ENCODE assay signal across 15 mouse cellular contexts in the genomic region with DNA sequence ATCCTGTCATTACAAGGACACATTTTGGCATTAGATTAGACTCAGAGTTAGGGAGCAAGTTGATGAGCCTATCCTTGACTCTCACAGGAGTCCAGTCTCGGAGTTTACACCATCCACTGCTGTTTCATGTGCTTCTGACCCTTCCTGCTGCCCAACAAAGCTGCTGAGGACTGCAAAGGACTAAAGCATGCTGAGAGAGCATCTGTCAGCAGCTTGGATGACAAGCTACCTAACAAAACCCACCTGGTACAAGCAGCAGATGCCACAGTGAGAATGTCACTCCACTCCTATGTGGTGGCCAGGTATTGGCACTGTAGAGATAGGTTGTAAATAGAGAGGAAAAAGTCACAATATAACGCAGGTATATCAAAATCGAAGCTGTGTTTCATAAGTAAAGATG. TPM values are rescaled to one million over a fixed set of nuclear protein-coding genes. Genes with fewer than 3 reads are reported as not detected.
"Had no signal": no experiment of that assay in that cellular context is flagged by ENCODE, and none has a peak within 500 bp of the region (broad histone marks: within the 10 kb centered on the region; RNA-seq: fewer than 3 reads in every experiment).

No protein-coding gene starts in this region.

- H3K4me2 ChIP-seq: limb, embryonic 13.5 days; midbrain, embryonic 12.5 days; neural tube, embryonic 12.5 days had no signal

- H3K27me3 ChIP-seq: limb, embryonic 13.5 days; midbrain, embryonic 12.5 days; neural tube, embryonic 12.5 days had no signal

- DNase-seq: kidney, postnatal 25 days; layer of hippocampus, adult 9-11 months; layer of hippocampus, postnatal 36 days; lung, adult 18-20 months; right cerebral cortex, postnatal 4 days; spleen, adult 18-20 months; thymus, adult 2 months; thymus, postnatal 25 days had no signal

- H3K9ac ChIP-seq: limb, embryonic 13.5 days; liver, embryonic 14.5 days; midbrain, embryonic 12.5 days; neural tube, embryonic 12.5 days had no signal

- H3K4me3 ChIP-seq: limb, embryonic 13.5 days; midbrain, embryonic 12.5 days; neural tube, embryonic 12.5 days had no signal

- H3K4me1 ChIP-seq: limb, embryonic 13.5 days; midbrain, embryonic 12.5 days; neural tube, embryonic 12.5 days had no signal

- H3K9me3 ChIP-seq: limb, embryonic 13.5 days; midbrain, embryonic 12.5 days; neural tube, embryonic 12.5 days had no signal

- H3K27ac ChIP-seq: limb, embryonic 13.5 days; liver, embryonic 14.5 days; midbrain, embryonic 12.5 days; neural tube, embryonic 12.5 days had no signal

- H3K36me3 ChIP-seq: limb, embryonic 13.5 days; midbrain, embryonic 12.5 days; neural tube, embryonic 12.5 days had no signal

RNA-seq across cellular contexts. Expression of a gene that starts 22.7 kb away (rescaled TPM):
- total RNA-seq: liver, adult 2 months; monocyte, adult 5-6 weeks; neutrophil, adult 5-6 weeks had no signal
- polyA plus RNA-seq: liver, adult 2 months had no signal
